Mouse (Mus musculus) forebrain, embryonic 12.5 days (tissue): ENCODE measurements around the gene Rnf17. TPM values are rescaled to one million over a fixed set of nuclear protein-coding genes. Genes with fewer than 3 reads are reported as not detected.

Source experiments
- ATAC-seq: fragments of 200-750 bp; cut with Nextera tagmentation; 2 replicates; pipeline ENCODE4 v1.8.0; 2017; ENCODE audit warnings: moderate TSS enrichment; ENCODE audit not compliant: low FRiP score
- H3K27ac ChIP-seq: fragments of 300-500 bp; sonication (generic); 2 replicates; pipeline ENCODE4 v1.5.1; 2016; ENCODE audit warnings: mild to moderate bottlenecking
- H3K27me3 ChIP-seq: fragments of 300-500 bp; sonication (generic); 2 replicates; pipeline ENCODE4 v1.6.1; 2016; ENCODE audit warnings: mild to moderate bottlenecking
- H3K36me3 ChIP-seq: fragments of 300-500 bp; sonication (generic); replicated peaks from 2 replicates; pipeline ENCODE4 v1.6.1; 2016; ENCODE audit warnings: mild to moderate bottlenecking
- H3K4me1 ChIP-seq: fragments of 300-500 bp; sonication (generic); 2 replicates; pipeline ENCODE4 v1.6.1; 2016
- H3K4me2 ChIP-seq: fragments of 300-500 bp; sonication (generic); 2 replicates; pipeline ENCODE4 v1.6.1; 2016; ENCODE audit warnings: mild to moderate bottlenecking, moderate library complexity
- H3K4me3 ChIP-seq: fragments of 300-500 bp; sonication (generic); replicated peaks from 2 replicates; pipeline ENCODE4 v1.5.1; 2016; ENCODE audit warnings: mild to moderate bottlenecking
- H3K9ac ChIP-seq: fragments of 300-500 bp; sonication (generic); 2 replicates; pipeline ENCODE4 v1.6.1; 2016; ENCODE audit warnings: mild to moderate bottlenecking
- H3K9me3 ChIP-seq: fragments of 300-500 bp; sonication (generic); 2 replicates; pipeline ENCODE4 v1.6.1; 2016
- WGBS: fragments of 180-500 bp; shearing (Covaris S2); methylation state at CpG from one replicate; pipeline ENCODE4 v1.1.7; 2016; 5-methylcytosine and 5-hydroxymethylcytosine counted together
- polyA plus RNA-seq: library from polyadenylated mRNA; unstranded; fragments of >200 nt; fragmentation: Nextera tagmentation; extraction: Ambion mirVana; gene quantifications from 2 replicates; pipeline ENCODE4 v1.2.1, GENCODE M21; 2016

The Rnf17 gene
- polyA plus RNA-seq, 1 experiment from 2014 or later, result 0.93 TPM

- H3K9me3 ChIP-seq, result no peaks in the 10 kb centered on the region
- no peak overlapping the region for H3K27ac ChIP-seq
- H3K36me3 ChIP-seq, result peaks cover 58% of the 10 kb centered on the region
- H3K9ac ChIP-seq, result no peak overlapping the region
- H3K4me1 ChIP-seq, result no peaks in the 10 kb centered on the region
- 89% methylated on average over 2 of the region's 2 CpGs for WGBS
- H3K4me3 ChIP-seq, result no peak overlapping the region
- H3K27me3 ChIP-seq, result no peaks in the 10 kb centered on the region
- H3K4me2 ChIP-seq, result no peak overlapping the region
- ATAC-seq, result no peak
Measured at GRCm38 (mm10) chr14:56530788-56531187, 128.4 kb downstream of the Rnf17 start.

- no peaks in the 10 kb centered on the region for H3K27me3 ChIP-seq
- peaks cover 17% of the 10 kb centered on the region for H3K36me3 ChIP-seq
Measured at GRCm38 (mm10) chr14:56544946-56545345, 142.6 kb downstream of the Rnf17 start.

GRCm38 (mm10) chr14:56545491-56545890 is 143.1 kb downstream of the Rnf17 start:
- Histone ChIP-seq H3K4me2 (no peak overlapping the region), H3K4me3 (no peak overlapping the region), H3K9me3 (no peaks in the 10 kb centered on the region), H3K27ac (no peak overlapping the region), H3K4me1 (no peaks in the 10 kb centered on the region), H3K27me3 (no peaks in the 10 kb centered on the region), H3K36me3 (peaks cover 17% of the 10 kb centered on the region), H3K9ac (no peak overlapping the region)
- 91% methylated on average over 4 of the region's 4 CpGs for WGBS
- ATAC-seq, result no peak

More at GRCm38 (mm10) chr14:56544946-56545345, 142.6 kb downstream of the Rnf17 start:
- no peaks in the 10 kb centered on the region for H3K9me3 ChIP-seq
- no peak overlapping the region for H3K9ac ChIP-seq
- 97% methylated on average over 1 of the region's 1 CpGs for WGBS
- ATAC-seq, result no peak
- H3K4me1 ChIP-seq, result no peaks in the 10 kb centered on the region
- H3K27ac ChIP-seq, result no peak overlapping the region
- no peak overlapping the region for H3K4me2 ChIP-seq
- no peak overlapping the region for H3K4me3 ChIP-seq

- Histone ChIP-seq H3K27ac (no peak overlapping the region), H3K36me3 (peaks cover 44% of the 10 kb centered on the region), H3K27me3 (no peaks in the 10 kb centered on the region), H3K4me1 (no peaks in the 10 kb centered on the region), H3K4me2 (no peak overlapping the region), H3K9ac (no peak overlapping the region), H3K4me3 (no peak overlapping the region), H3K9me3 (no peaks in the 10 kb centered on the region)
- no peak for ATAC-seq
- WGBS, result 91% methylated on average over 4 of the region's 4 CpGs
Measured at GRCm38 (mm10) chr14:56550960-56551359, 148.6 kb downstream of the Rnf17 start.

GRCm38 (mm10) chr14:56552924-56553323 is 150.5 kb downstream of the Rnf17 start:
- Histone ChIP-seq H3K9ac (no peak overlapping the region), H3K27me3 (no peaks in the 10 kb centered on the region), H3K4me3 (no peak overlapping the region), H3K4me1 (no peaks in the 10 kb centered on the region), H3K27ac (no peak overlapping the region), H3K36me3 (peaks cover 48% of the 10 kb centered on the region), H3K9me3 (no peaks in the 10 kb centered on the region), H3K4me2 (no peak overlapping the region)
- ATAC-seq, result no peak
- WGBS, result 94% methylated on average over 6 of the region's 6 CpGs

GRCm38 (mm10) chr14:56553331-56553730 is 150.9 kb downstream of the Rnf17 start:
- H3K27me3 ChIP-seq, result no peaks in the 10 kb centered on the region
- no peaks in the 10 kb centered on the region for H3K4me1 ChIP-seq
- no peak overlapping the region for H3K27ac ChIP-seq
- no peaks in the 10 kb centered on the region for H3K9me3 ChIP-seq
- H3K9ac ChIP-seq, result no peak overlapping the region
- no peak overlapping the region for H3K4me2 ChIP-seq
- ATAC-seq, result no peak
- no peak overlapping the region for H3K4me3 ChIP-seq
- 95% methylated on average over 7 of the region's 7 CpGs for WGBS
- peaks cover 52% of the 10 kb centered on the region for H3K36me3 ChIP-seq

GRCm38 (mm10) chr14:56554716-56555115 is 152.3 kb downstream of the Rnf17 start:
- Histone ChIP-seq H3K4me1 (no peaks in the 10 kb centered on the region), H3K4me2 (no peak overlapping the region), H3K36me3 (peaks cover 60% of the 10 kb centered on the region), H3K9me3 (no peaks in the 10 kb centered on the region), H3K9ac (no peak overlapping the region), H3K4me3 (no peak overlapping the region), H3K27ac (no peak overlapping the region), H3K27me3 (no peaks in the 10 kb centered on the region)
- 92% methylated on average over 2 of the region's 2 CpGs for WGBS
- no peak for ATAC-seq

GRCm38 (mm10) chr14:56559134-56559533 is 156.8 kb downstream of the Rnf17 start:
- Histone ChIP-seq H3K4me2 (no peak overlapping the region), H3K4me3 (no peak overlapping the region), H3K36me3 (peaks cover 49% of the 10 kb centered on the region), H3K9me3 (no peaks in the 10 kb centered on the region), H3K9ac (no peak overlapping the region), H3K27ac (no peak overlapping the region), H3K27me3 (no peaks in the 10 kb centered on the region), H3K4me1 (no peaks in the 10 kb centered on the region)
- 88% methylated on average over 3 of the region's 3 CpGs for WGBS
- ATAC-seq, result no peak

GRCm38 (mm10) chr14:56567476-56567875 is 165.1 kb downstream of the Rnf17 start:
- H3K27me3 ChIP-seq, result no peaks in the 10 kb centered on the region
- ATAC-seq, result no peak
- WGBS, result 84% methylated on average over 7 of the region's 7 CpGs

GRCm38 (mm10) chr14:56569041-56569440 is 166.7 kb downstream of the Rnf17 start:
- Histone ChIP-seq H3K27ac (no peak overlapping the region), H3K4me2 (no peak overlapping the region), H3K36me3 (peaks cover 13% of the 10 kb centered on the region), H3K4me1 (peaks cover 17% of the 10 kb centered on the region), H3K9me3 (no peaks in the 10 kb centered on the region), H3K27me3 (no peaks in the 10 kb centered on the region), H3K4me3 (no peak overlapping the region), H3K9ac (no peak overlapping the region)
- ATAC-seq, result no peak
- WGBS, result 85% methylated on average over 4 of the region's 4 CpGs

More at GRCm38 (mm10) chr14:56567476-56567875, 165.1 kb downstream of the Rnf17 start:
- Histone ChIP-seq H3K4me3 (no peak overlapping the region), H3K9me3 (no peaks in the 10 kb centered on the region), H3K27ac (no peak overlapping the region), H3K36me3 (peaks cover 27% of the 10 kb centered on the region), H3K4me2 (no peak overlapping the region), H3K4me1 (peaks cover 15% of the 10 kb centered on the region), H3K9ac (no peak overlapping the region)

- Histone ChIP-seq H3K4me3 (peak overlapping the region; percentile 84), H3K9ac (peak overlapping the region; percentile 72), H3K36me3 (peaks cover 2% of the 10 kb centered on the region; the same call in 1 of the 2 replicates), H3K4me2 (peak overlapping the region; percentile 60), H3K4me1 (peaks cover 24% of the 10 kb centered on the region), H3K27me3 (no peaks in the 10 kb centered on the region), H3K9me3 (no peaks in the 10 kb centered on the region), H3K27ac (peak overlapping the region; percentile 88)
- ATAC-seq, result peak; percentile 99
- WGBS, result under 1% methylated on average over 59 of the region's 59 CpGs
Measured at GRCm38 (mm10) chr14:56571310-56572093, 169.1 kb downstream of the Rnf17 start.

GRCm38 (mm10) chr14:56572546-56572945 is 170.2 kb downstream of the Rnf17 start:
- Histone ChIP-seq H3K27ac (no peak overlapping the region), H3K36me3 (no peaks in the 10 kb centered on the region), H3K9ac (0 out of 2 replicates have a peak overlapping the region, but pooled peaks have one; percentile 72), H3K4me1 (peaks cover 24% of the 10 kb centered on the region), H3K9me3 (no peaks in the 10 kb centered on the region), H3K27me3 (no peaks in the 10 kb centered on the region), H3K4me2 (peak overlapping the region; percentile 60), H3K4me3 (peak overlapping the region; percentile 84; the same call in 1 of the 2 replicates)
- WGBS, result 74% methylated on average over 2 of the region's 2 CpGs
- ATAC-seq, result no peak
